Mouse (Mus musculus) heart, adult 2 months (tissue): ENCODE results near the gene Gm42372.

ENCODE experiments used
- CTCF ChIP-seq: fragments of 200-600 bp; IDR thresholded peaks from 2 replicates; pipeline ENCODE4 v1.8.1; 2022; ENCODE audit warnings: antibody characterized with exemption, mild to moderate bottlenecking, moderate library complexity
- POLR2A ChIP-seq: fragments of 200-500 bp; IDR thresholded peaks from 2 replicates; pipeline ENCODE4 v1.6.1; 2011; ENCODE audit warnings: mild to moderate bottlenecking, low read depth, low read length, control low read depth; ENCODE audit not compliant: insufficient read depth

DNA sequence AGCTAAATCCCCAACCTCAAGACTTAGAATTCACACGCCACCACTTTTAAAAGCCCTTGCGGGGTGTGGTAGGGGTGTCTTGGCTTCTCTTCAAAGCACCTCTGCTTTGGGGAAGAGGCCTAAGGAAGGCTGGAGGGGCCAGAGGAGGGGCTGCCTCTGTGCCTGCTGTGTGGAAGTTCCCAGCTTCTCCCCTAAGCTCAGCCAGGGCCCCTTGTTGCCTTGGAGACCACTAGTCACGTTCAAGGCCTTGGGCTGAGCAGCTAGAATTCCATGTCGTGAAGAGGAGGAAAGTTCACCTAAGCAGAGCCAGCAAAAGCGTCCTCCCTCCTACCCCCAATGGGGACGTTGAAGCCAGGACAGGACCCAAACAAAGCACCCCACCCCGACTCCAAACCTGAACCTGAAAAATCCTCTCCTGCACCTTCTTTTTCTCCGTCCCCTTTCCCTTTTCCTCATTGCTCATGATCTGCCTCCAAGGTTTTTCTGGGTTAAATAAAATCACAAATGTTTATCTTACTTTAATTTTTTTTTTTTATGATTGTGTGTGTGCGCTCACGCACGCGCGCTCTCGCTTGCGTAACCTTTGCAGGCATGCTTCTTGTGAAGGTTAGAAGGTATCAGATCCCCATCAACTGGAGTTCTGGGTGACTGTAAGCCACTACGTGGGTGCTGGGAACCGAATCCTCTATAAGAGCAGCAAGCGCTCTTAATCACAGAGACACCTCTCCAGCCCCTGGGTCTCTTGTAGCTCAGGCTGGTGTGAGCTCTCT is 9.0 kb downstream of the Gm42372 start:
- TF ChIP-seq CTCF: no peak
- no peak for TF ChIP-seq POLR2A
